Mouse (Mus musculus): ENCODE results near the gene Tmem74b.

DNA sequence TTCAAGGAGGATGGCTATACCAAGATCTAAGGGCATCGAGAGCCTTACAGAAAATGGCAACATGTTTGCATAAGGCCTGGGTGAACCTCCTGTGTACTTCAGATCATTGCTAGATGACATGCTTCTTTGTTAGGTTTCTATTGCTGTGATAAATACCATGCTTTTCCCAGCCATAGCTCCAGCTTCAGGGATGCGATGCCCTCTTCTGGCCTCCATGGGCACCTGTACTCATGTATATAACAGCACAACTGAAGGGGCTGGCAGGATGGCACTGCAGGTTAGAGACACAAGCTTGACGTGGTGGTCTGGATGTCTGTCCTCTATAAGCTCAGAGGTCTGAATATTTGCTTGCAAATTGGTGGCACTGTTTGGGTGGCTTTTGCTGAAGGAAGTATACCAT is 19.5 kb upstream of the Tmem74b start:
- TF ChIP-seq CTCF (conservative IDR thresholded peaks at IDR 0.05; ENCODE audit: low read length) (no peak), POU5F1 (IDR thresholded peaks at IDR 0.05; ENCODE audit: borderline replicate concordance, low read length) (no peak), NANOG (IDR thresholded peaks at IDR 0.05; ENCODE audit: borderline replicate concordance, low read length) (no peak)
